Mouse (Mus musculus): ENCODE measurements around the gene Dlgap4. TPM values are rescaled to one million over a fixed set of nuclear protein-coding genes. Genes with fewer than 3 reads are reported as not detected.

Dlgap4 gene
- polyA plus RNA-seq, 1 experiment from 2014 or later, result 96.6 TPM

DNA sequence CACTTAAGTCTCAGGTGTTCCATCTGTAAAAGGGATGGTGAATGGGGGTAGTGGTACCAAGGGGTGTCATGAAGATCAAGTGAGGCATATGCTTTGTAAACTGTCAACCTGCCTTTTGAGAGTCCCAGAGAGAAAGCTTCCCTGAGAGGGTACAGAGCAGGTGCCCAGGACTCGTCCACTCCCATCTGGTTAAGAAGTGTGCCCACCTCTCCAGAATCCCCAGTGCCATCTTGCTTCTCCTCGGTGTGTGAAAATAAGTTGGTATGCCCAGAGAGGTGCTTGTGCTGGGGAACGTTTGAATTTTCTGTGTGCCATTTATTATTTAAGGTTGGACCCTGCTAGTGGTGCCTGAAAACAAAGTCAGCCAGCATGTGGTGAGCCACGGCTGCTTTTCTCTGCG, 109.2 kb downstream of the Dlgap4 start:
- Histone ChIP-seq H3K27me3 (no peaks in the 10 kb centered on the region), H3K36me3 (no peaks in the 10 kb centered on the region), H3K4me1 (peaks cover 73% of the 10 kb centered on the region), H3K9ac (no peak overlapping the region), H3K9me3 (replicated peaks) (no peaks in the 10 kb centered on the region), H3K27ac (replicated peaks) (no peak overlapping the region; the same call in 1 of the 2 replicates), H3K4me3 (replicated peaks) (peak overlapping the region; percentile 98), H3K4me2 (replicated peaks) (peak overlapping the region; percentile 80)
- WGBS, result 47% methylated on average over 5 of the region's 5 CpGs
- ATAC-seq (ENCODE audit: insufficient number of reproducible peaks, low FRiP score, low TSS enrichment, low read depth), result no peak

- ATAC-seq (ENCODE audit: insufficient number of reproducible peaks, low FRiP score, low TSS enrichment, low read depth), result no peak
- WGBS, result 38% methylated on average over 1 of the region's 1 CpGs
- peaks cover 71% of the 10 kb centered on the region for H3K4me1 ChIP-seq
Measured at GRCm38 (mm10) chr2:156723899-156724523, 110.5 kb downstream of the Dlgap4 start.

GRCm38 (mm10) chr2:156724871-156725270, 111.4 kb downstream of the Dlgap4 start:
- Histone ChIP-seq H3K36me3 (no peaks in the 10 kb centered on the region), H3K4me2 (replicated peaks) (no peak overlapping the region), H3K27me3 (no peaks in the 10 kb centered on the region), H3K4me1 (peaks cover 67% of the 10 kb centered on the region), H3K9ac (no peak overlapping the region), H3K9me3 (replicated peaks) (no peaks in the 10 kb centered on the region), H3K27ac (replicated peaks) (peak overlapping the region; percentile 87), H3K4me3 (replicated peaks) (no peak overlapping the region)
- WGBS, result 41% methylated on average over 4 of the region's 4 CpGs
- no peak for ATAC-seq (ENCODE audit: insufficient number of reproducible peaks, low FRiP score, low TSS enrichment, low read depth)

More at GRCm38 (mm10) chr2:156723899-156724523, 110.5 kb downstream of the Dlgap4 start:
- H3K4me3 ChIP-seq (replicated peaks), result no peak overlapping the region
- H3K27ac ChIP-seq (replicated peaks), result 0 out of 2 replicates have a peak overlapping the region, but pooled peaks have one; percentile 4
- no peaks in the 10 kb centered on the region for H3K9me3 ChIP-seq (replicated peaks)
- no peaks in the 10 kb centered on the region for H3K36me3 ChIP-seq
- 0 out of 2 replicates have a peak overlapping the region, but pooled peaks have one; percentile 12 for H3K4me2 ChIP-seq (replicated peaks)
- no peaks in the 10 kb centered on the region for H3K27me3 ChIP-seq
- H3K9ac ChIP-seq, result no peak overlapping the region

- H3K9me3 ChIP-seq (replicated peaks), result no peaks in the 10 kb centered on the region
- peak overlapping the region; percentile 87 for H3K27ac ChIP-seq (replicated peaks)
- peak overlapping the region; percentile 31 for H3K4me2 ChIP-seq (replicated peaks)
- 0 out of 2 replicates have a peak overlapping the region, but pooled peaks have one; percentile 7 for H3K4me3 ChIP-seq (replicated peaks)
- H3K27me3 ChIP-seq, result no peaks in the 10 kb centered on the region
- H3K9ac ChIP-seq, result no peak overlapping the region
- 15% methylated on average over 7 of the region's 7 CpGs for WGBS
- H3K36me3 ChIP-seq, result no peaks in the 10 kb centered on the region
- peaks cover 76% of the 10 kb centered on the region for H3K4me1 ChIP-seq
- ATAC-seq (ENCODE audit: insufficient number of reproducible peaks, low FRiP score, low TSS enrichment, low read depth), result peak; percentile 51
Measured at GRCm38 (mm10) chr2:156726344-156726743, 112.8 kb downstream of the Dlgap4 start.

DNA sequence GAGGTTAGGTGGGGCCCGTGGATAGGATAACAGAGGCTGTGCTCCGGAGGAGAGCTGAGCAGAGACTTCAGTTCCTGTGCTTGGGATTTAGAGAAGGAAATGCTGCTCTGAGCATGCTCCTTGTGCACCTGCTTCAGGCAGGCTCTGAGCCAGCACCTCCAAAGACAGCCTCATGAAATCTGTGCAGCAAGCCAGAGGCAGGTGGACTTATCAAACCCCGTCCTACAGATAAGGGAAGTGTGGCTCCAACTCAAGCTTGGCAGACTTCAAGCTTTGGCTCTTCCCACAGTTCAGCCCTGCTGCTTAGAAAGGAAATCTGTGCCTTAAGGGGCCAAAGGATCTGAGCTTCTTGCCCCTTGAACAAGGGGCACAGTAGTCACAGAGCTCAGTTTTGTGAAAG, 113.4 kb downstream of the Dlgap4 start:
- peak overlapping the region; percentile 31 for H3K4me2 ChIP-seq (replicated peaks)
- H3K27ac ChIP-seq (replicated peaks), result peak overlapping the region; percentile 87
- H3K4me3 ChIP-seq (replicated peaks), result no peak overlapping the region
- H3K27me3 ChIP-seq, result no peaks in the 10 kb centered on the region
- no peak overlapping the region for H3K9ac ChIP-seq
- no peaks in the 10 kb centered on the region for H3K9me3 ChIP-seq (replicated peaks)
- 23% methylated on average over 3 of the region's 3 CpGs for WGBS
- ATAC-seq (ENCODE audit: insufficient number of reproducible peaks, low FRiP score, low TSS enrichment, low read depth), result no peak
- H3K4me1 ChIP-seq, result peaks cover 81% of the 10 kb centered on the region
- no peaks in the 10 kb centered on the region for H3K36me3 ChIP-seq

DNA sequence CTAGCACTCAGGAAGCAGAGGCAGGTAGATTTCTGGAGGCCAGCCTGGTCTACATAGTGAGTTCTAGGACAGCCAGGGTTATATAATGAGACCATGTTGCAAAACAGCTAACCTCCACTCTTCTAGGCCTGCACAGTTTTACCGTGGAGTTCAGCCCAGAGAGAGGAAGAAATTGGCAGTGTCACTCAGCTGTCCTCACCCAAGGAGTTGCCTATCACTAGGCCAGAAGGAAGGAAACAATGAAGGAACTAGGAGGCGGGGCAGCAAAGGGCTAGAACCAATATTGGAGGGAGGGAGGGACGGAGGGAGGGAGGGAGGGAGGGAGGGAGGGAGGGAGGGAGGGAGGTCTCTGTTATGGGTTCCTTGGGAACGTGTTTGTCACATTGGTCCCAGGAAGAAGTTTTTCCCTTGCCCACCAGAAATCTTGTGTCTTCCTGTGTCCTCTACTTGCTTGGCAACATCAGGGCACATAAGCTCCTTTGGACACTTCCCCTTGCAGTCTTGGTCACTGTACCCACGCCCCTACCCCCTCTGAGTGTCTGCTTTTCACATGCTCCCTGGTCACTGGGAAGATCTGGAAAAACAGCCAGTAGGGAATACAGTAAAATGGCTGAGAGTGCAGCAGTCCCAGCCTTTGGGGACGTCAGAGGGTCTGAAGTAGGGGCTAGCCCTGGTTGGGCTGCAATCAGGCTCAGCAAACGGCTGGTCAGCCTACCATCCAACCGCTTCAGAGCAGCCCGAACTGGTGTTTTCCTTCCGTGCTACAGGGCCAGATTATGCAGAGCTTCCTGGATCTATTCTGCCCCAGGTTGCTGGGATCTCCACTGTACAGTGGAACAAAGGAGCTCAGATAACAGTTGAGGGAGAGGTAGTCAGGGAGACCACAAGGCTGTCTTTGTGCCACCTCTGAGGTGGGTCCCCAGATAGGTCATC, 116.3 kb downstream of the Dlgap4 start:
- WGBS, result 37% methylated on average over 9 of the region's 10 CpGs
- Histone ChIP-seq H3K4me1 (peaks cover 73% of the 10 kb centered on the region), H3K4me2 (replicated peaks) (peak overlapping the region; percentile 21), H3K27ac (replicated peaks) (peak overlapping the region; percentile 73), H3K36me3 (no peaks in the 10 kb centered on the region), H3K27me3 (no peaks in the 10 kb centered on the region), H3K9me3 (replicated peaks) (no peaks in the 10 kb centered on the region), H3K9ac (no peak overlapping the region), H3K4me3 (replicated peaks) (0 out of 2 replicates have a peak overlapping the region, but pooled peaks have one; percentile 9)
- ATAC-seq (ENCODE audit: insufficient number of reproducible peaks, low FRiP score, low TSS enrichment, low read depth), result no peak

DNA sequence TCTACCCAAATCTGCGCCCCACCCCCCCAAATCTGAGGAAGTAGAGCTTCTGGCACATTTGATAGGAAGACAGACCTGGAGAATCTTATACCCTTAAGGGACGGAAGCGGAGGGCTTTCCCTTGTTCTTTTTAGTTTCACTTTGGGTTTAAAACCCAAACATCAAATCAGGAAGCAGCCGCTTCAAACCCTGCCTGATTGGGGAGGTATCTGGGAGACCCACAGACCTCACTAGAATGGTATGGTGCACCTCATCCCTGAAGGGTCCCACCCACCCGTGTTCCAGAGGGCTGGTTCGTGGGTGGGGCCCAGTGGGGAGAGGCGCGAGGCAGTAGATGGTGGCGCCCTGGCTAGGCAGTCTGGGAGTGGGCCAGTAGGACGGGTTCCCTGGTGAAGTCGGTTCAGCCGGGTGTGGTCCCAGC, 117.0 kb downstream of the Dlgap4 start:
- Histone ChIP-seq H3K4me3 (replicated peaks) (0 out of 2 replicates have a peak overlapping the region, but pooled peaks have one; percentile 9), H3K9me3 (replicated peaks) (no peaks in the 10 kb centered on the region), H3K4me1 (peaks cover 73% of the 10 kb centered on the region), H3K27me3 (no peaks in the 10 kb centered on the region), H3K4me2 (replicated peaks) (peak overlapping the region; percentile 21), H3K36me3 (no peaks in the 10 kb centered on the region), H3K9ac (no peak overlapping the region), H3K27ac (replicated peaks) (peak overlapping the region; percentile 73)
- WGBS, result 61% methylated on average over 12 of the region's 12 CpGs
- 0 out of 2 replicates have a peak, but pooled peaks have one; percentile 27 for ATAC-seq (ENCODE audit: insufficient number of reproducible peaks, low FRiP score, low TSS enrichment, low read depth)

GRCm38 (mm10) chr2:156731592-156731991, 118.1 kb downstream of the Dlgap4 start:
- peaks cover 73% of the 10 kb centered on the region for H3K4me1 ChIP-seq

DNA sequence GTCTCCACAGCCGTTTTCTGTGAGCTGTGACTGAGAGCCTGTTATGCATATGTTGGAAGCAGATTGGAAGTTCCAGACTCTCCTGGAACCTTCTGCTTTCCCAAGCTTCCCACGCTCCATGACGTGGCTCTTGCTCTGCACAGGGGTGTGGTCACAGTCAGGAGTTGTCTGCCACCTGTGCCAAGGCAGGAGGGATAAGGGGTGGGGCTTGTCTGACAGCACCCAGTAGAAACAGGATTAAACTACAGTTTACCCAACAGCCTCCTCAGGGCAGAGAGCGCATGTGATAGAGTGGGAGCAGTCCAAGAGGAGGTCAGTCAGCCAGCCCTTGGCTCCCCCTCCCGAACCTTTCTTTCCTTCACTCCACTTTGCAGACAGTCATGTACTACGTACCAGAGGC, 118.6 kb downstream of the Dlgap4 start:
- Histone ChIP-seq H3K4me1 (peaks cover 72% of the 10 kb centered on the region), H3K36me3 (no peaks in the 10 kb centered on the region), H3K27ac (replicated peaks) (peak overlapping the region; percentile 36; the same call in 1 of the 2 replicates), H3K27me3 (no peaks in the 10 kb centered on the region), H3K4me2 (replicated peaks) (no peak overlapping the region), H3K4me3 (replicated peaks) (no peak overlapping the region), H3K9me3 (replicated peaks) (no peaks in the 10 kb centered on the region), H3K9ac (no peak overlapping the region)
- ATAC-seq (ENCODE audit: insufficient number of reproducible peaks, low FRiP score, low TSS enrichment, low read depth), result no peak
- 56% methylated on average over 6 of the region's 6 CpGs for WGBS

More at GRCm38 (mm10) chr2:156731592-156731991, 118.1 kb downstream of the Dlgap4 start:
- H3K9me3 ChIP-seq (replicated peaks), result no peaks in the 10 kb centered on the region
- no peak for ATAC-seq (ENCODE audit: insufficient number of reproducible peaks, low FRiP score, low TSS enrichment, low read depth)
- H3K9ac ChIP-seq, result no peak overlapping the region
- no peaks in the 10 kb centered on the region for H3K27me3 ChIP-seq
- H3K4me3 ChIP-seq (replicated peaks), result no peak overlapping the region
- H3K4me2 ChIP-seq (replicated peaks), result no peak overlapping the region
- peak overlapping the region; percentile 36 for H3K27ac ChIP-seq (replicated peaks)
- no peaks in the 10 kb centered on the region for H3K36me3 ChIP-seq

DNA sequence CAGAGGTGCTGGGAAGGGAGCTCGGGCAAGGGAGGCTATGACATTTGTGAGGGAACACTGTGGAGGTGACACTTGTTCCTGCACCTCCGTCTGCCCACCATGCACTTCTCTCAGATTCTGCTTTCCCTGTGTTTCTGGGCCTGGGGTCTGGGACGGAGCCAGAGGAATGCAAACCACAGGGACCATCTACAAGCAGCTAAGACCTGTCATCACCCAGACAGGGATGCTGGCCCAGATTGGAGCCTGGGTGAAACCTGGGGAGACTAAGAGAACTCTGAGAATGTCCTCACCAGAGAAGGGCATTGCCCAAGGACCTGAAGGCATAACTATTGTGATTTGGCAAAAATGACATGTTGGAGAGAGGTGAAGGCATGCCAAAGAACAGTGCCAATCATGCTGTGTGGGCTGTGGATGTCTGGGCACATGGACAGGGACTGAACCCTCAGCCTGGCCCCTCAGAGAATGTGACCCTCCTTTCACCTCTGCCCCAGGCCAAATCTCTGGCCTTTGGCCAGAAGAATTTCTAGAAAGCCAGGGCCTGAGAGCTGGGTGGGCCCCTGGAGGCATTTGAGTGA, 122.3 kb downstream of the Dlgap4 start:
- Histone ChIP-seq H3K4me1 (peaks cover 59% of the 10 kb centered on the region), H3K27me3 (no peaks in the 10 kb centered on the region), H3K4me2 (replicated peaks) (no peak overlapping the region), H3K9me3 (replicated peaks) (no peaks in the 10 kb centered on the region), H3K9ac (no peak overlapping the region), H3K36me3 (no peaks in the 10 kb centered on the region), H3K4me3 (replicated peaks) (no peak overlapping the region), H3K27ac (replicated peaks) (no peak overlapping the region)
- 70% methylated on average over 3 of the region's 3 CpGs for WGBS
- no peak for ATAC-seq (ENCODE audit: insufficient number of reproducible peaks, low FRiP score, low TSS enrichment, low read depth)

DNA sequence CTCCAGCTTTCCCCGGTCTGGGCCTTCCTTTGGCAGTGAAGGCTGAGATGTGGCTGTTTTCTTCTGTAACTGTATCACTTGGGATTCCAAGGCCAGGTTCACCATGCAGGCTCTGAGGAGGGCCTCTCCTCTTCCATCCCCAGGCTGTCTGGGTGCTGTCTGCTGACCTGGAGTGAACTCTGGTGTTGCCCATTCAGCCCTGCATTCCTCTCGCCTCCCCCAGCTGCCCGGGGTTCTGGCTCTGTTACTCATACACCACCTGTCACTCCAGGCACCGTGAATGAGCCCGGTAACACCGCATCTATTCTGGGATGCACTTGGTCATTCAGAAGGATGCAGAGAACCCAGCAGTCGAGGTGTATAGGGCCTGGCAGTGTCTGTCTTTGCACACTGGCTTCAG, 123.3 kb downstream of the Dlgap4 start:
- H3K4me3 ChIP-seq (replicated peaks), result no peak overlapping the region
- 46% methylated on average over 7 of the region's 7 CpGs for WGBS

More for the DNA sequence above, 123.3 kb downstream of the Dlgap4 start:
- Histone ChIP-seq H3K9ac (no peak overlapping the region), H3K27me3 (no peaks in the 10 kb centered on the region), H3K9me3 (replicated peaks) (no peaks in the 10 kb centered on the region), H3K4me1 (peaks cover 62% of the 10 kb centered on the region), H3K36me3 (no peaks in the 10 kb centered on the region), H3K27ac (replicated peaks) (no peak overlapping the region), H3K4me2 (replicated peaks) (no peak overlapping the region)
- ATAC-seq (ENCODE audit: insufficient number of reproducible peaks, low FRiP score, low TSS enrichment, low read depth), result no peak
